14 mouse cellular contexts compared by ENCODE assay signal in genomic region chr10:45193330-45194310, GRCm38 (mm10). TPM values are rescaled to one million over a fixed set of nuclear protein-coding genes. Genes with fewer than 3 reads are reported as not detected.
DNase-seq lines count a peak whose midpoint lies in the region; ATAC-seq and TF ChIP-seq lines count a peak whose summit lies in the region.
"Had no signal": no experiment of that assay in that cellular context is flagged by ENCODE, and none has a peak within 500 bp of the region (broad histone marks: within the 10 kb centered on the region; RNA-seq: fewer than 3 reads in every experiment).

No protein-coding gene starts in this region.

- no peaks in the 10 kb centered on the region for H3K9me3 ChIP-seq in kidney, postnatal 0 days (replicated peaks; ENCODE audit: low read length)
- H3K9me3 ChIP-seq in hindbrain, postnatal 0 days (ENCODE audit: low read length) = no peaks in the 10 kb centered on the region
- H3K9me3 ChIP-seq: stomach, embryonic 15.5 days had no signal

- no peak for TF ChIP-seq CTCF in kidney, postnatal 0 days (IDR thresholded peaks at IDR 0.05; ENCODE audit: low read depth)
- TF ChIP-seq CTCF in hindbrain, postnatal 0 days (IDR thresholded peaks at IDR 0.05; ENCODE audit: low read depth) = no peak

- H3K36me3 ChIP-seq in kidney, postnatal 0 days (ENCODE audit: insufficient read depth, low read length) = no peaks in the 10 kb centered on the region
- H3K36me3 ChIP-seq in hindbrain, postnatal 0 days (ENCODE audit: insufficient read depth, low read length) = no peaks in the 10 kb centered on the region
- H3K36me3 ChIP-seq: stomach, embryonic 15.5 days had no signal

- H3K4me2 ChIP-seq in kidney, postnatal 0 days (ENCODE audit: low read length) = no peak overlapping the region
- H3K4me2 ChIP-seq in hindbrain, postnatal 0 days (ENCODE audit: low read depth, low read length) = no peak overlapping the region
- H3K4me2 ChIP-seq: stomach, embryonic 15.5 days had no signal

- peak; percentile 39 for DNase-seq in embryo, embryonic 10 days (ENCODE audit: low spot score)
- no peak for DNase-seq in embryo, embryonic 9.5 days (ENCODE audit: extremely low spot score)
- peak; percentile 60 for DNase-seq in kidney, postnatal 0 days (ENCODE audit: low spot score)
- no peak for DNase-seq in kidney, adult 9 months
- DNase-seq in hindbrain, postnatal 0 days (ENCODE audit: low spot score) = no peak
- DNase-seq in retina, embryonic 14.5 days (ENCODE audit: low spot score) = peak; percentile 30
- DNase-seq in left cerebral cortex, postnatal 14 days (ENCODE audit: low spot score in 2 of 2) = no peak
- no peak for DNase-seq in layer of hippocampus, adult 8-10 months (ENCODE audit: low spot score in 2 of 2)
- DNase-seq: adrenal gland, adult 2 months; heart, adult 2 months had no signal

- WGBS in kidney, postnatal 0 days = 22% methylated on average over 14 of the region's 14 CpGs
- WGBS in hindbrain, postnatal 0 days = 43% methylated on average over 14 of the region's 14 CpGs

- no peak overlapping the region for H3K4me3 ChIP-seq in kidney, postnatal 0 days (replicated peaks; ENCODE audit: low read depth, low read length)
- H3K4me3 ChIP-seq in hindbrain, postnatal 0 days (ENCODE audit: low read length) = no peak overlapping the region
- H3K4me3 ChIP-seq: heart, adult 2 months; myocyte; stomach, embryonic 15.5 days had no signal

- H3K27ac ChIP-seq in kidney, postnatal 0 days = no peak overlapping the region
- H3K27ac ChIP-seq in hindbrain, postnatal 0 days = no peak overlapping the region
- H3K27ac ChIP-seq: heart, adult 2 months; stomach, embryonic 15.5 days had no signal

- no peaks in the 10 kb centered on the region for H3K27me3 ChIP-seq in kidney, postnatal 0 days (ENCODE audit: insufficient read depth, low read length)
- no peaks in the 10 kb centered on the region for H3K27me3 ChIP-seq in hindbrain, postnatal 0 days (ENCODE audit: insufficient read depth, low read length)
- H3K27me3 ChIP-seq: stomach, embryonic 15.5 days had no signal

- 0 out of 2 replicates have a peak, but pooled peaks cover 8% of the 10 kb centered on the region for H3K4me1 ChIP-seq in kidney, postnatal 0 days (replicated peaks; ENCODE audit: insufficient read depth, low read length)
- no peaks in the 10 kb centered on the region for H3K4me1 ChIP-seq in hindbrain, postnatal 0 days (ENCODE audit: insufficient read depth, low read length)
- H3K4me1 ChIP-seq: stomach, embryonic 15.5 days had no signal

- peak; percentile 52; the same call in 1 of the 2 replicates for ATAC-seq in kidney, postnatal 0 days (replicated peaks; ENCODE audit: low FRiP score, low read depth)
- 0 out of 2 replicates have a peak, but pooled peaks have one; percentile 12 for ATAC-seq in hindbrain, postnatal 0 days

- H3K9ac ChIP-seq in kidney, postnatal 0 days (ENCODE audit: low read depth, low read length) = no peak overlapping the region
- H3K9ac ChIP-seq in hindbrain, postnatal 0 days (replicated peaks; ENCODE audit: low read length) = no peak overlapping the region
- H3K9ac ChIP-seq: stomach, embryonic 15.5 days had no signal

- intact Hi-C loops in left cerebral cortex, postnatal 14 days (cut with DNase I) = no loop called here

RNA-seq across cellular contexts. Expression of gene Popdc3, which starts 15.7 kb away (rescaled TPM):
- 0.32 and 0.50 TPM in 2 replicates for polyA plus RNA-seq in kidney, postnatal 0 days (2015; fragmentation: Nextera tagmentation; extraction: Ambion mirVana)
- 1.2 and 2.0 TPM in 2 replicates for total RNA-seq in hindbrain, postnatal 0 days (2014; rRNA removed)
- polyA plus RNA-seq in hindbrain, postnatal 0 days (2015; fragmentation: Nextera tagmentation; extraction: Ambion mirVana) = 2.7 and 2.9 TPM in 2 replicates
- 1 to 10 TPM in 1 of 2 experiments, under 1 TPM in 1; 0.75 to 1.6 TPM for total RNA-seq in left cerebral cortex, postnatal 14 days (2021)
- 1 to 10 TPM; 3.9 to 7.5 (median 6.2) TPM for total RNA-seq in layer of hippocampus, adult 8-10 months (2022)
- total RNA-seq: liver, adult 2 months; MEL had no signal
- polyA plus RNA-seq: liver, adult 2 months had no signal

Comparison
In these comparisons a context has a peak if more than half of its experiments do, and no peak if none do; other contexts are left out.
1. DNase-seq: peak in embryo, embryonic 10 days (single experiment), kidney, postnatal 0 days (single experiment) and retina, embryonic 14.5 days (single experiment); none in embryo, embryonic 9.5 days (single experiment), kidney, adult 9 months (single experiment), hindbrain, postnatal 0 days (single experiment), left cerebral cortex, postnatal 14 days (0 of 2) and layer of hippocampus, adult 8-10 months (0 of 2).